Mouse (Mus musculus) hindbrain, embryonic 10.5 days (tissue): ENCODE data around the gene Gm45716. TPM values are rescaled to one million over a fixed set of nuclear protein-coding genes. Genes with fewer than 3 reads are reported as not detected.

Experiments
- DNase-seq: peaks from one replicate; pipeline ENCODE4 v3.0.0-alpha.2; 2017; ENCODE audit warnings: low spot score
- H3K27ac ChIP-seq: fragments of 300-500 bp; sonication (generic); 2 replicates; pipeline ENCODE4 v1.5.1; 2016; ENCODE audit warnings: mild to moderate bottlenecking, moderate library complexity
- H3K27me3 ChIP-seq: fragments of 300-500 bp; sonication (generic); 2 replicates; pipeline ENCODE4 v1.6.1; 2016; ENCODE audit warnings: mild to moderate bottlenecking; ENCODE audit not compliant: poor library complexity, insufficient read depth, severe bottlenecking
- H3K36me3 ChIP-seq: fragments of 300-500 bp; sonication (generic); 2 replicates; pipeline ENCODE4 v1.6.1; 2016; ENCODE audit warnings: mild to moderate bottlenecking, moderate library complexity
- H3K4me1 ChIP-seq: fragments of 300-500 bp; sonication (generic); replicated peaks from 2 replicates; pipeline ENCODE4 v1.6.1; 2016; ENCODE audit warnings: mild to moderate bottlenecking
- H3K4me3 ChIP-seq: fragments of 300-500 bp; sonication (generic); 2 replicates; pipeline ENCODE4 v1.5.1; 2016; ENCODE audit warnings: mild to moderate bottlenecking, moderate library complexity
- H3K9me3 ChIP-seq: fragments of 300-500 bp; sonication (generic); 2 replicates; pipeline ENCODE4 v1.6.1; 2016; ENCODE audit warnings: mild to moderate bottlenecking, moderate library complexity
- WGBS: fragments of 180-500 bp; shearing (Covaris S2); methylation state at CpG from one replicate; pipeline ENCODE4 v1.1.7; 2016; 5-methylcytosine and 5-hydroxymethylcytosine counted together
- polyA plus RNA-seq: library from polyadenylated mRNA; unstranded; fragments of >200 nt; fragmentation: Nextera tagmentation; extraction: Ambion mirVana; gene quantifications from 2 replicates; pipeline ENCODE4 v1.2.1, GENCODE M21; 2016

The Gm45716 gene
- polyA plus RNA-seq, 1 experiment from 2014 or later, result 19.0 TPM

DNA sequence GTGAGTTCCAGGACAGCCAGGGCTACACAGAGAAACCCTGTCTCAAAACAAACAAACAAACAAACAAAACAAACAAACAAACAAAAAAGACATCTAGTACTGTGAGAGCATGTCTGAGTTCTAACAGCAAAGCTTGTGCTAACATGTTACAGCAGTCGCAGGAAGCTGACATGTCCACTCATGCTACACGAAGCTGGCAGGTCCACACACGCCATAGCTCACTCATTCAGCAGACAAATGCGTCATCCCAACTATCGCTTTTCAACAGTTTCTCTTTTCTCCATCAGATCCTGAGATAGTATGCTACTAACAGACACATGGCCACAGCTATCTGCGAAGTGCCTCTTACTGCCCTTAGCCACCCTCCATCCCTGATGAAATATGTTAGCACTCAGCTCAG is 10.1 kb upstream of the Gm45716 start:
- H3K27me3 ChIP-seq, result no peaks in the 10 kb centered on the region
- H3K4me1 ChIP-seq, result no peaks in the 10 kb centered on the region
- no peaks in the 10 kb centered on the region for H3K36me3 ChIP-seq
- no peak for DNase-seq
- no peaks in the 10 kb centered on the region for H3K9me3 ChIP-seq
- 96% methylated on average over 6 of the region's 6 CpGs for WGBS
- H3K27ac ChIP-seq, result no peak overlapping the region
- H3K4me3 ChIP-seq, result no peak overlapping the region

DNA sequence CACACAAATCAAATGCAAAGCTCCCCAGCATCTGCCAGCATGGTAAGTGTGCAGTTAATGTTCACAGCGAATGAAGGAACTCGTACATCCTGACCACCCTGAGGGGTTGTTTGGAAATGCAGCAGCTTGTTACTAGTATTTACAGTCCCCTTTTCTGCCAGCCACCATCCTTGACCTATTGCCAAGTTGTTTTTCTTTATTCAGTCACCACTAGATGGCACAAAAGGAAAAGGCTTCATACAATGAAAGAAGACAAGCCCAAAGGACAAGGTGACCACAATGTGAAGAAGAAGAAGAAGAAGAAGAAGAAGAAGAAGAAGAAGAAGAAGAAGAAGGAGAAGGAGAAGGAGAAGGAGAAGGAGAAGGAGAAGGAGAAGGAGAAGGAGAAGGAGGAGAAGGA is 4.1 kb upstream of the Gm45716 start:
- no peaks in the 10 kb centered on the region for H3K36me3 ChIP-seq
- no peak overlapping the region for H3K4me3 ChIP-seq
- H3K9me3 ChIP-seq, result no peaks in the 10 kb centered on the region
- no peaks in the 10 kb centered on the region for H3K27me3 ChIP-seq
- H3K4me1 ChIP-seq, result no peaks in the 10 kb centered on the region
- no peak for DNase-seq
- 37% methylated on average over 2 of the region's 2 CpGs for WGBS
- H3K27ac ChIP-seq, result no peak overlapping the region

DNA sequence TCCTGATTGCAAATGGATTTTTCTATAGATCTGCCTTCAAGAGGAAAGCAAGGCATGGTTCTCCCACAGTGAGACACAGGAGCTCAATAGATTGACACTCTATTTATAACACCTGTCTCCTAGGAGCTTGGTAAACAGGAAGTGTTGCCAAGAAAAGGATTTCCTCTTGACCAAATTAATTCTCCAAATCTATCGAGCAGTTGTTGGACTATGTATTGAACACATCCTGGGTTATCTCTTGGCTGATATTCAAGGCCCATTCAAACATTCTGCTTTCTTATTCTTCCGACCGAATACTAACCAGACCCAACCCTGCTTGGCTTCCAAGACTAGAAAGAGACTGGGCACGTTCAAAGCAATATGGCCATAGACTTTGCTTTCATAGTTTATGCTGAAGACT is 2.7 kb upstream of the Gm45716 start:
- no peaks in the 10 kb centered on the region for H3K27me3 ChIP-seq
- 87% methylated on average over 4 of the region's 4 CpGs for WGBS
- H3K9me3 ChIP-seq, result no peaks in the 10 kb centered on the region
- no peaks in the 10 kb centered on the region for H3K36me3 ChIP-seq
- H3K4me1 ChIP-seq, result no peaks in the 10 kb centered on the region
- H3K4me3 ChIP-seq, result no peak overlapping the region
- no peak for DNase-seq
- H3K27ac ChIP-seq, result no peak overlapping the region

DNA sequence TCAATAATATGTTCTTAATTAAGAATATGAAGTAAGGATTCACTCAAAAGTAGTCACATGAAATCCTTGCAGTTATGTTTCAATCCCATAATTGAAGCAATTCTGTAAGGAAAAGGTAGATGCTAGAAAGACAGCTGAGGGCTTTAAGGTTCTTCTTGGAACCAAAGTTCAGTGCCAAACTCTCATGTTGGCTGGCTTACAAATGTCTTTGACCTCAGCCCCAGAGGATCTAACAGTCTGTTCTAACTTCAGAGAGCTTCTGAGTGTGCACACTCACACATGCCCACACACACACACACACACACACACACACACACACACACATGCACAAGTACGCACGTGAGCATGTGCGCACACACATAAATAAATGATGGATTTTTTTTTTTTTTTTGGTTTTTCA is 2.7 kb downstream of the Gm45716 start:
- no peak overlapping the region for H3K27ac ChIP-seq
- H3K27me3 ChIP-seq, result no peaks in the 10 kb centered on the region
- no peak overlapping the region for H3K4me3 ChIP-seq
- no peaks in the 10 kb centered on the region for H3K9me3 ChIP-seq
- H3K4me1 ChIP-seq, result no peaks in the 10 kb centered on the region
- WGBS, result 99% methylated on average over 3 of the region's 3 CpGs
- H3K36me3 ChIP-seq, result no peaks in the 10 kb centered on the region
- no peak for DNase-seq

DNA sequence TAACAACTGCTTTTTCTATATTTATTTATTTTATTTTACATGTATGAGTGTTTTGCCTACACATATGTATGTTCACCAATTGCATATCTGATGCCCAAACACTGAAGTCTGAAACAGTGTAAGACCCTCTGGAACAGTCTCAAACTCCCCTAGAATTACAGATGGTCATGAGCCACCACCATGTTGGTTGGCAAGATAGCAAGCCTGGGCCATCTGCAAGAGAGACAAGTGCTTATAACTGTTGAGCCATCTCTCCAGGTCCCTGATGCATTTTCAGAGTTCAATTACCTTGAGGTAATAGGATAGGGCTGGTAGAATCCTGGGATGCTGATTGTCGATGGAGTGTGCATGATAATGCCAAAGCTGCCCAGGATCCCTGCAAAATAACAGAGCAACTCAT is 7.5 kb downstream of the Gm45716 start:
- Histone ChIP-seq H3K4me3 (no peak overlapping the region), H3K36me3 (no peaks in the 10 kb centered on the region), H3K9me3 (no peaks in the 10 kb centered on the region), H3K27me3 (no peaks in the 10 kb centered on the region), H3K27ac (no peak overlapping the region), H3K4me1 (peaks cover 4% of the 10 kb centered on the region; the same call in 1 of the 2 replicates)
- WGBS, result 75% methylated on average over 1 of the region's 1 CpGs
- no peak for DNase-seq

DNA sequence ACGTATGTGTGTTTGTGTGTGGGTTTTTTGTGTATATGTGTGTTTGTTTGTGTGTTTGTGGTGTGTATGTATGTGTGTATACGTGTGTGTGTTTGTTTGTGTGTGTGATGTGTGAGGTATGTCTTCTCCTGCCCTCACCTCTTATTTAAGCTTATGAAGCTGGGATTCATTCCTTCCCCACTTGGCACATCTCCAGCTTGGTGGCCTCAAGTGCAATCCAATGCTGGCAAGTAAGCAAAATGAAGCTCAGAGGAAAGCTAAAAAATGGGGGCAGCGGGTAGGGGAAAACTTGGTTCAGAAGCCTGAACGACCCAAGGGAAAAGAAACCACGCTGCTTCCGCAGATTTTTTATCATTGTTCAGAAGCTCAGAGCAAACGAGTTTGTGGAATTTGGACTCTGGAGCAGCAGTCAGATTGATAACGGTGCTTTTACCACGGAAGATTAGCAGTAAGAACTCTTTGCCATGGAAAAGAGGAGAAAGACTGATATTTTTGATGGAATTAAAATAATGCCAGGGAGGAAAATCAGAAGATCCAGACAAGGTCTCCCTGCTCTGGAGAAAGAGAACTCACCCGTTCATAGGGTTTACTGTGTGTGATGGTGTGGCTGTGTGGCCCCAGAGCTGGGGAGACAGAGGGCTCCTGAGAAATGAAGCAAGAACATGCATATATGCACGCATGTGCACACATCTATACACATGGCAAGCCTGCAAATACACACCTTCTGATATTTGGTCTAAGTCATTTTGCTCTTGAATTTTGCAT is 8.5 kb downstream of the Gm45716 start:
- WGBS, result 86% methylated on average over 11 of the region's 11 CpGs
- peaks cover 4% of the 10 kb centered on the region; the same call in 1 of the 2 replicates for H3K4me1 ChIP-seq
- DNase-seq, result no peak

DNA sequence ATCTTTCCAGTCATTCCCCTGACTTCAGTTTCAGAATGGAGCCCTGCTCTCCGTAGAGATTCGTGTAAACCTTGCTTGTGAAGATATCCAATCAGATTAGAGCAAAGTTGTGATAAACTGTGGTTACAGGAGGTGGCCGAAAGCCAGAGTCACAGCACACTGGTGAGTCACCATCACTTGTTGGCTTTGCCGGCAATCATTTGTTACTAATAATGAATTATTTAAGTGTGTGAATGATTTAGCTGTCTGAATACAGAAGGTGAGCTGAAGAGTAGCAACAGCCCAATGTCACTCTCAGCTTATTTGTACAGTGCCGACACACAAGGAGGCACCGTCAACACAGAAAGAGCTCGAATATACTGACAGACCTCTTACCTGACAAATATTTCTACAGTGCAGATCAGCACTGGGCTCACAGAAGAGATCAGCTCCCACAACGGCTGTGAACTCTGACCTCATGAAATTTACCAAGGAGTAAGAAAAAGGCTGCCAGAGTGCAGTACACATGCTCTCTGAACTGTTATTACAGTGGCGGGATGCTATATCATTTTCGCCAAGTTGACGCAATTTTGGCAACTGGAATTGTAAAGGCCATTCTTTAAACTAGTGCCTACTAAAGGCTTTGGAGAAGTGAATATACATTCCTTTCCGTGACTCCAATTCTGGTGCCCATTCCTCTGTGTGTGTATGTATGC is 9.2 kb downstream of the Gm45716 start:
- Histone ChIP-seq H3K36me3 (no peaks in the 10 kb centered on the region), H3K4me1 (peaks cover 4% of the 10 kb centered on the region; the same call in 1 of the 2 replicates), H3K4me3 (no peak overlapping the region), H3K27me3 (no peaks in the 10 kb centered on the region), H3K27ac (no peak overlapping the region), H3K9me3 (no peaks in the 10 kb centered on the region)
- DNase-seq, result no peak
- 89% methylated on average over 12 of the region's 12 CpGs for WGBS

More for the DNA sequence above, 8.5 kb downstream of the Gm45716 start:
- H3K36me3 ChIP-seq, result no peaks in the 10 kb centered on the region
- H3K27ac ChIP-seq, result no peak overlapping the region
- no peak overlapping the region for H3K4me3 ChIP-seq
- H3K27me3 ChIP-seq, result no peaks in the 10 kb centered on the region
- H3K9me3 ChIP-seq, result no peaks in the 10 kb centered on the region

DNA sequence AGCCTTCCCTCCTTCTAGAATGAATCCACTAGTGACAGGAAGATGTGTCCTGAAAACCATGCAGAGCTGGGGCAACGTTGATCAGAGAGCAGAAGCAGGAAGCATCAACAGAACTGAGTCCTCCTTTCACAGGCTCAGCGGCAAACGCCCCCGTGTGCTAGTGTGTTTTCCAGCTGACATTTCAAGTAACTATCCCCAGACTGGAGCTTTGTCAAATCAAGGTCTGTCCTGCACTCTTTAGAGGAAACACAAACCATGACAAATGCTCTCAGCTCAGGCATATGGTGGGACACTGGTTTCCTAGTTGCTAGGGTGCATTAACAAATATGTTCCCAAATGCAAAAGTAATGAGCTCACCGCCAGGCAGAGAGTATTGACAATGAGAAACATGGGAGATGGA is 10.6 kb downstream of the Gm45716 start:
- Histone ChIP-seq H3K4me3 (no peak overlapping the region), H3K36me3 (no peaks in the 10 kb centered on the region), H3K9me3 (no peaks in the 10 kb centered on the region), H3K27ac (no peak overlapping the region), H3K4me1 (peaks cover 4% of the 10 kb centered on the region; the same call in 1 of the 2 replicates), H3K27me3 (no peaks in the 10 kb centered on the region)
- no peak for DNase-seq
- WGBS, result 52% methylated on average over 5 of the region's 5 CpGs

DNA sequence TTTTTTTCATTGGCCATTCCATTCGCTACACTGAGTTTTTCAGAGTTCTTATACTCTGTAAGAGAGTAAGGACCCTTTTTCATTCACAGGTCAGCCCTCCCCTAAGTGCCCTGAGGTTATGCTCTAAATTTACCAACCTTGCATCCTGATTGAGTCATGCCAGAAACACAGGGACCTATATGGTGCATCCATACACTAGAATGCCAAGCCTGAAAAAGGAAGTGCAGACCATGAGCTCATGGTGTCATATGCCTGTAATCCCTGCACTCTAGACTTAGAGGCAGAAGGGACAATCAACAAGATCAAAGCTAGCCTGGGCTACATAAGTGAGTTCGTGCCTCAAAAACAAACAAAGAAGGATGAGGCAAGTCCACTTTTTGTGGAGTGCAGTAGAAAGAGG is 13.3 kb downstream of the Gm45716 start:
- Histone ChIP-seq H3K27me3 (no peaks in the 10 kb centered on the region), H3K36me3 (no peaks in the 10 kb centered on the region), H3K4me3 (no peak overlapping the region), H3K9me3 (no peaks in the 10 kb centered on the region), H3K27ac (no peak overlapping the region), H3K4me1 (peaks cover 4% of the 10 kb centered on the region; the same call in 1 of the 2 replicates)
- 88% methylated on average over 2 of the region's 2 CpGs for WGBS
- DNase-seq, result no peak

DNA sequence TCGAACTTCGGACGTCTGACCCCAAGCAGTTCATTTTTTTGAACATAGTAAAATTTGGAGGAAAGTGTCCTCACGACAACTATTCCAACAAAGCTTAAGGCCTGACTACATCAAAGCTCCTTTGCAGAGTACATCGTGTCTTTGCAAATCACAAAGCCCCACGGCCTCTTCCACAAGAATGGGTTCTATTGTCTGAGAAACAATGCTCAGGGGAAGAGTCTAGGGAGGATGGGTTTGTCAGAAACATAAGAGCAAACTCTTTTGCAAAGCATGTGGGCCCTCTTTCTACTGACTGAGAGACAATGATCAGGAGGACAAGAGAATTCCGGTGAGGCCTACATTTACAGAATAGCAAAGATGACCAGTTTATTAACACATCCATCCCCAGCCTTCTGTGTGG is 26.8 kb downstream of the Gm45716 start:
- no peaks in the 10 kb centered on the region for H3K27me3 ChIP-seq
- 52% methylated on average over 7 of the region's 7 CpGs for WGBS
- H3K27ac ChIP-seq, result no peak overlapping the region
- no peak for DNase-seq
- H3K9me3 ChIP-seq, result no peaks in the 10 kb centered on the region
- H3K4me1 ChIP-seq, result peaks cover 4% of the 10 kb centered on the region
- H3K4me3 ChIP-seq, result no peak overlapping the region
- no peaks in the 10 kb centered on the region for H3K36me3 ChIP-seq

DNA sequence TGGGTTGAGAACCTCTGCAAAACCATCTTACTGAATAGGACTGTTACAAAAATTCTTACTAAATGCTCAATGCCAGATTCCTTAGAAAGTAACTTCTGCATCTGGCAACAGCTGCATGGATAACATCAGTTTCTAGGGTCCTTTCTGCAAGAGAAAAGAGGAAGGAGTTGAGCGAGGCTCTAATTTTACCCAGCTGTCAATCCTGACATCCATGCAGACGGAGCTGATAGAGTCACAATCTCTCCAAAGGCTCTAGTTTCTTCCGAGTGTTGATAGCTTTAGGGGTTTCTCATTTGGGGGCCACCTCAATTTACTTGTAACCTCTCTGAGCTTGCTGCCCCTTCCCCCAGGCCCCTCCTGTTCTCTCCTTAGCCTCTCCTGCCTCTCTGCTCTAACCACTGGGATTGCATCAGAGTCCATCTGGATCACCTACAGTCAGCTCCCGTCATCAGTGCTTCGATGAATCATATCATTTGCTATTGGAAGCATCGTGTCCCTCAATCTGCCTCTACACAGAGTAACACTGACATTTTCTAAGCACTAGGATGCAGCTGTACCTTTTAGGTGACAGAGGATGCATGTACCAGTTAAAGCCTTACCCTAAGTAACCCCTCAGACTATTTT is 32.7 kb downstream of the Gm45716 start:
- peaks cover 9% of the 10 kb centered on the region for H3K4me1 ChIP-seq
- peak overlapping the region; percentile 23 for H3K27ac ChIP-seq
- DNase-seq, result no peak
- no peaks in the 10 kb centered on the region for H3K9me3 ChIP-seq
- H3K36me3 ChIP-seq, result no peaks in the 10 kb centered on the region
- H3K27me3 ChIP-seq, result no peaks in the 10 kb centered on the region
- WGBS, result 72% methylated on average over 6 of the region's 6 CpGs
- H3K4me3 ChIP-seq, result no peak overlapping the region

DNA sequence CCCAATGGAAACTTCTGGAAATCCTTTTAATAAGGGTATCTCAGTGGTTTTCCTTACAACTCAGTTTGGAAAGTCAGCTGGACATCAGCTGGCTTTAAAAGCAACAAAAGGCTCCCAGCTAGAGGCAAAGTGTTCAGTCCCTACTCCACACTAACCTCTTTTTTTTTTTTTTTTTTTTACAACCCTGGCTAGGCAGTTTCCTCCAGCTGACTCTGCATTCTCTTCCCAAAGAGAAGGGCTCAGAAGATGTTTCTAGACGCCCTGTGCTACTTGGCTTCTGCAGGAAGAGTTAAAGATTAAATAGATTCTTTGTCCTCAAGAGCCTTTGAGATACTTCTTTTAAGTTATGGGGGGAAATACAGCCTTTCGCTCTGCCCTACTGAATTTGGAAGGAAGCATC is 33.3 kb downstream of the Gm45716 start:
- no peak for DNase-seq
- no peak overlapping the region for H3K4me3 ChIP-seq
- WGBS, result 36% methylated on average over 2 of the region's 2 CpGs
- H3K4me1 ChIP-seq, result peaks cover 13% of the 10 kb centered on the region
- no peaks in the 10 kb centered on the region for H3K27me3 ChIP-seq
- peak overlapping the region; percentile 23; the same call in 1 of the 2 replicates for H3K27ac ChIP-seq
- H3K9me3 ChIP-seq, result no peaks in the 10 kb centered on the region
- H3K36me3 ChIP-seq, result no peaks in the 10 kb centered on the region

DNA sequence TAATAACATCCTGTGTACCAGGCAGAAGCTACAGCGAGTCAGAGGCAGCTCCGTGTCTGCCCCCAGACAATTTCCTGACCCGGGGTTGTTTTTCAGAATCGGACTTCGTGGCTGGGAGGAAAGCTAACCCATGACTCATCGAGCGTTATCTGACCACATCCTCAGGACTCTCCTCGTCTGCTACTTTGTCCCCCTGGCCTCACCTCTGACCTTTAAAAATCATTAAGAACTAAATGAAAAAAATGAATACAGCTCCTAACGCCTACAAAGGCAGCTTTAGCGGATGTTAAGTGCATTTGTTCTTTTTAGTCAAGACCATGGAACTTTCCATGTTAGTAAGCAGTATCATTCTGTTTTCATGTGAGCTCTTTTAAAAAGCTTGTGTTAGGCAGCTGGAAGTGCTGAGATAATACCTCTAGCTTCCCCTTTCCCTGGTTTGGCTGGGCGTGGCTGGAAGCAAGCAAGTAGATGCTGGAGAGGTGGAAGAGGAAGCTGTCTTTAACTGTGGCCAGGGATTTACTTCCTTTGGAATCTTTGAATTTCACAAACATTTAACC is 37.5 kb downstream of the Gm45716 start:
- Histone ChIP-seq H3K27me3 (no peaks in the 10 kb centered on the region), H3K36me3 (no peaks in the 10 kb centered on the region), H3K27ac (no peak overlapping the region), H3K9me3 (no peaks in the 10 kb centered on the region), H3K4me3 (no peak overlapping the region), H3K4me1 (peaks cover 20% of the 10 kb centered on the region)
- 71% methylated on average over 11 of the region's 11 CpGs for WGBS
- DNase-seq, result no peak
